Mouse (Mus musculus) intestine, embryonic 16.5 days (tissue): ENCODE measurements around the gene Gm10912. TPM values are rescaled to one million over a fixed set of nuclear protein-coding genes. Genes with fewer than 3 reads are reported as not detected.
"Not testable (repeated sequence)": the region's sequence is repeated elsewhere in the genome, so short reads cannot be mapped to it uniquely, and the experiment has no call there.

Experiments
- ATAC-seq: fragments of 200-750 bp; cut with Nextera tagmentation; 2 replicates; pipeline ENCODE4 v1.8.0; 2017; ENCODE audit warnings: moderate TSS enrichment, moderate library complexity
- H3K27ac ChIP-seq: fragments of 300-500 bp; sonication (generic); 2 replicates; pipeline ENCODE4 v1.5.1; 2014; ENCODE audit warnings: mild to moderate bottlenecking, low read length
- H3K27me3 ChIP-seq: fragments of 300-500 bp; sonication (generic); replicated peaks from 2 replicates; pipeline ENCODE4 v1.6.1; 2014; ENCODE audit warnings: low read length, control low read depth, mixed read lengths; ENCODE audit not compliant: control insufficient read depth, insufficient read depth
- H3K36me3 ChIP-seq: fragments of 300-500 bp; sonication (generic); 2 replicates; pipeline ENCODE4 v1.6.1; 2014; ENCODE audit warnings: low read length, control low read depth; ENCODE audit not compliant: control insufficient read depth, insufficient read depth
- H3K4me1 ChIP-seq: fragments of 300-500 bp; sonication (generic); 2 replicates; pipeline ENCODE4 v1.6.1; 2014; ENCODE audit warnings: low read length, control low read depth, mixed read lengths; ENCODE audit not compliant: control insufficient read depth, insufficient read depth
- H3K4me2 ChIP-seq: fragments of 300-500 bp; sonication (generic); 2 replicates; pipeline ENCODE4 v1.6.1; 2014; ENCODE audit warnings: low read depth, low read length, control low read depth
- H3K4me3 ChIP-seq: fragments of 300-500 bp; sonication (generic); 2 replicates; pipeline ENCODE4 v1.5.1; 2014; ENCODE audit warnings: mild to moderate bottlenecking, low read length
- H3K9ac ChIP-seq: fragments of 300-500 bp; sonication (generic); 2 replicates; pipeline ENCODE4 v1.6.1; 2014; ENCODE audit warnings: low read depth, low read length
- H3K9me3 ChIP-seq: fragments of 300-500 bp; sonication (generic); 2 replicates; pipeline ENCODE4 v1.6.1; 2016; ENCODE audit warnings: low read length, control low read depth; ENCODE audit not compliant: control insufficient read depth
- WGBS: fragments of 180-500 bp; shearing (Covaris S2); extraction: QIAGEN DNeasy Blood & Tissue Kit; methylation state at CpG from one replicate; pipeline ENCODE4 v1.1.7; 2014; 5-methylcytosine and 5-hydroxymethylcytosine counted together
- polyA plus RNA-seq: library from polyadenylated mRNA; unstranded; fragments of >200 nt; fragmentation: Nextera tagmentation; extraction: Ambion mirVana; gene quantifications from 2 replicates; pipeline ENCODE4 v1.2.1, GENCODE M21; 2015

The Gm10912 gene
- polyA plus RNA-seq, 1 experiment from 2014 or later, result not detected

- Histone ChIP-seq H3K4me1 (peaks cover 4% of the 10 kb centered on the region; the same call in 1 of the 2 replicates), H3K27ac (no peak overlapping the region), H3K9ac (no peak overlapping the region), H3K27me3 (no peaks in the 10 kb centered on the region), H3K9me3 (no peaks in the 10 kb centered on the region), H3K4me3 (no peak overlapping the region), H3K36me3 (no peaks in the 10 kb centered on the region), H3K4me2 (no peak overlapping the region)
- 89% methylated on average over 6 of the region's 6 CpGs for WGBS
- no peak for ATAC-seq
These were observed 39.2 kb downstream of the Gm10912 start for GRCm38 (mm10) chr2:104104800-104105199.

GRCm38 (mm10) chr2:104109021-104109420 is 43.4 kb downstream of the Gm10912 start:
- not testable (repeated sequence) for ATAC-seq, H3K27ac ChIP-seq
- 82% methylated on average over 2 of the region's 2 CpGs for WGBS

GRCm38 (mm10) chr2:104109528-104109927 is 43.9 kb downstream of the Gm10912 start:
- H3K9ac ChIP-seq, result no peak overlapping the region
- H3K27me3 ChIP-seq, result no peaks in the 10 kb centered on the region
- whole genome bisulfite sequencing, result 63% methylated on average over 2 of the region's 2 CpGs
- H3K4me3 ChIP-seq, result no peak overlapping the region
- peak overlapping the region; percentile 20; the same call in 1 of the 2 replicates for H3K27ac ChIP-seq
- H3K36me3 ChIP-seq, result no peaks in the 10 kb centered on the region
- peaks cover 5% of the 10 kb centered on the region; the same call in 1 of the 2 replicates for H3K4me1 ChIP-seq
- H3K9me3 ChIP-seq, result no peaks in the 10 kb centered on the region
- ATAC-seq, result peak; percentile 64
- no peak overlapping the region for H3K4me2 ChIP-seq

More at GRCm38 (mm10) chr2:104109021-104109420, 43.4 kb downstream of the Gm10912 start:
- H3K4me2 ChIP-seq, H3K27me3 ChIP-seq, H3K4me3 ChIP-seq, H3K9me3 ChIP-seq, H3K36me3 ChIP-seq, H3K4me1 ChIP-seq, H3K9ac ChIP-seq: not testable (repeated sequence)

- Histone ChIP-seq H3K4me2 (no peak overlapping the region), H3K36me3 (no peaks in the 10 kb centered on the region), H3K4me3 (no peak overlapping the region), H3K9ac (no peak overlapping the region), H3K4me1 (peaks cover 5% of the 10 kb centered on the region; the same call in 1 of the 2 replicates), H3K27ac (no peak overlapping the region), H3K9me3 (no peaks in the 10 kb centered on the region), H3K27me3 (no peaks in the 10 kb centered on the region)
- ATAC-seq, result no peak
- 76% methylated on average over 4 of the region's 4 CpGs for WGBS
These were observed 44.4 kb downstream of the Gm10912 start for GRCm38 (mm10) chr2:104110031-104110430.

GRCm38 (mm10) chr2:104111170-104111797 is 45.7 kb downstream of the Gm10912 start:
- H3K4me3 ChIP-seq, H3K4me2 ChIP-seq, H3K27ac ChIP-seq, H3K27me3 ChIP-seq, H3K4me1 ChIP-seq, H3K9me3 ChIP-seq, H3K9ac ChIP-seq, H3K36me3 ChIP-seq: not testable (repeated sequence)
- ATAC-seq, result peak; percentile 84
- no CpG with 5 or more reads among the region's 1 CpGs for WGBS

- not testable (repeated sequence) for H3K4me1 ChIP-seq, H3K4me3 ChIP-seq, H3K9ac ChIP-seq, H3K27me3 ChIP-seq, H3K36me3 ChIP-seq, H3K27ac ChIP-seq, H3K4me2 ChIP-seq, ATAC-seq, H3K9me3 ChIP-seq
These were observed 47.9 kb downstream of the Gm10912 start for GRCm38 (mm10) chr2:104113563-104113962.

GRCm38 (mm10) chr2:104114898-104115297 is 49.3 kb downstream of the Gm10912 start:
- Histone ChIP-seq H3K4me2 (no peak overlapping the region), H3K4me1 (peaks cover 6% of the 10 kb centered on the region), H3K27me3 (no peaks in the 10 kb centered on the region), H3K36me3 (no peaks in the 10 kb centered on the region), H3K27ac (no peak overlapping the region), H3K9me3 (no peaks in the 10 kb centered on the region), H3K4me3 (no peak overlapping the region), H3K9ac (no peak overlapping the region)
- no peak for ATAC-seq
- WGBS, result 84% methylated on average over 3 of the region's 3 CpGs

Other genes starting within 250 kb of the Gm10912 start
- gene Lmo2, start 107.8 kb upstream of the Gm10912 start, polyA plus RNA-seq, result 12.6 and 14.6 TPM in 2 replicates
- gene Fbxo3, start 38.1 kb upstream of the Gm10912 start, polyA plus RNA-seq, result 53.2 and 54.8 TPM in 2 replicates
- 1.0 and 1.6 TPM in 2 replicates for gene 4931422A03Rik, start 37.5 kb upstream of the Gm10912 start, polyA plus RNA-seq
- not detected in 2 replicates for gene Gm10799, start 2.7 kb downstream of the Gm10912 start, polyA plus RNA-seq
- 6.8 and 7.7 TPM in 2 replicates for gene Cd59b, start 4.0 kb downstream of the Gm10912 start, polyA plus RNA-seq
- 36.0 and 37.8 TPM in 2 replicates for gene Cd59a, start 30.0 kb downstream of the Gm10912 start, polyA plus RNA-seq
- 0.16 and 0.28 TPM in 2 replicates for gene A930018P22Rik, start 56.9 kb downstream of the Gm10912 start, polyA plus RNA-seq